Mouse (Mus musculus) kidney, postnatal 25 days (tissue): ENCODE data around the gene Dglucy.

Experiments used
- DNase-seq, 2 experiments: peaks; one replicate each; pipeline ENCODE4 v3.0.0; 2021; ENCODE audit warnings: mixed read lengths in 2 of 2

The Dglucy gene

GRCm38 (mm10) chr12:100778934-100779865, at the start of gene Dglucy:
Gene Dglucy, plus strand, starts transcription at chr12:100779057.
- peak; percentile 96 to 98 for DNase-seq

- DNase-seq, result no peak
These were observed 43.7 kb upstream of the Dglucy start for GRCm38 (mm10) chr12:100735156-100735555.

GRCm38 (mm10) chr12:100735581-100735980, 43.3 kb upstream of the Dglucy start:
- no peak for DNase-seq

GRCm38 (mm10) chr12:100738498-100738897, 40.4 kb upstream of the Dglucy start:
- no peak for DNase-seq

- no peak for DNase-seq
These were observed 39.8 kb upstream of the Dglucy start for GRCm38 (mm10) chr12:100739011-100739570.

- DNase-seq, result no peak
These were observed 38.5 kb upstream of the Dglucy start for GRCm38 (mm10) chr12:100740313-100740712.

GRCm38 (mm10) chr12:100742468-100742867, 36.4 kb upstream of the Dglucy start:
- DNase-seq, result no peak

GRCm38 (mm10) chr12:100752977-100753376, 25.9 kb upstream of the Dglucy start:
- DNase-seq, result no peak

GRCm38 (mm10) chr12:100753716-100754115, 25.1 kb upstream of the Dglucy start:
- no peak for DNase-seq

- DNase-seq, result no peak
These were observed 21.4 kb upstream of the Dglucy start for GRCm38 (mm10) chr12:100757427-100757826.

- DNase-seq, result no peak
These were observed 16.0 kb upstream of the Dglucy start for GRCm38 (mm10) chr12:100762663-100763425.

GRCm38 (mm10) chr12:100764329-100765018, 14.4 kb upstream of the Dglucy start:
- DNase-seq, result no peak

GRCm38 (mm10) chr12:100769871-100770270, 9.0 kb upstream of the Dglucy start:
- DNase-seq, result no peak

- DNase-seq, result no peak
These were observed 8.1 kb upstream of the Dglucy start for GRCm38 (mm10) chr12:100770765-100771164.

- peak; percentile 43 to 59 for DNase-seq
These were observed 6.5 kb upstream of the Dglucy start for GRCm38 (mm10) chr12:100772230-100772984.

- no peak for DNase-seq
These were observed 4.1 kb upstream of the Dglucy start for GRCm38 (mm10) chr12:100774756-100775155.

- peak in 1 of 2 experiments; percentile 36 for DNase-seq
These were observed 3.6 kb upstream of the Dglucy start for GRCm38 (mm10) chr12:100775291-100775690.

GRCm38 (mm10) chr12:100775911-100776581, 2.8 kb upstream of the Dglucy start:
- DNase-seq, result peak; percentile 78 to 90

- no peak for DNase-seq
These were observed 1.9 kb upstream of the Dglucy start for GRCm38 (mm10) chr12:100776991-100777390.

GRCm38 (mm10) chr12:100778276-100778933, 452 bp upstream of the Dglucy start:
- DNase-seq, result no peak

GRCm38 (mm10) chr12:100780416-100780815, 1.6 kb downstream of the Dglucy start:
- no peak for DNase-seq
